In genomic region chr9:113719063-113719462, GRCm38 (mm10) we compare ENCODE assay signal across 9 mouse cellular contexts. TPM values are rescaled to one million over a fixed set of nuclear protein-coding genes. Genes with fewer than 3 reads are reported as not detected.
DNase-seq lines count a peak whose midpoint lies in the region; ATAC-seq and TF ChIP-seq lines count a peak whose summit lies in the region.
"Had no signal": no experiment of that assay in that cellular context is flagged by ENCODE, and none has a peak within 500 bp of the region (broad histone marks: within the 10 kb centered on the region; RNA-seq: fewer than 3 reads in every experiment).

No protein-coding gene starts in this region.

- TF ChIP-seq EP300 in ES-Bruce4 (IDR thresholded peaks at IDR 0.05; ENCODE audit: insufficient read depth, low read depth, low read length): no peak

- peak; percentile 83 for TF ChIP-seq CTCF in layer of hippocampus, adult 2 months (conservative IDR thresholded peaks at IDR 0.05)
- peak; percentile 64 for TF ChIP-seq CTCF in ES-Bruce4 (IDR thresholded peaks at IDR 0.05; ENCODE audit: low read depth, low read length)

- no peak for TF ChIP-seq POLR2A in ES-Bruce4 (IDR thresholded peaks at IDR 0.05; ENCODE audit: insufficient read depth, low read length)

- no peaks in the 10 kb centered on the region for H3K36me3 ChIP-seq in ES-Bruce4 (ENCODE audit: control insufficient read depth, insufficient read depth, low read length, poor library complexity, severe bottlenecking)

- no peak overlapping the region for H3K9ac ChIP-seq in ES-Bruce4 (ENCODE audit: low read depth, poor library complexity, severe bottlenecking)

- no peaks in the 10 kb centered on the region for H3K9me3 ChIP-seq in ES-Bruce4 (replicated peaks; ENCODE audit: control insufficient read depth, insufficient read depth, low read length, poor library complexity, severe bottlenecking)

- DNase-seq in layer of hippocampus, adult 2 months (ENCODE audit: low spot score in 2 of 2): no peak
- DNase-seq in layer of hippocampus, postnatal 36 days: no peak
- DNase-seq in adipocyte (ENCODE audit: low spot score): peak; percentile 66
- peak; percentile 55 for DNase-seq in heart, postnatal 4 days
- DNase-seq in lung, postnatal 10 days: peak; percentile 70
- DNase-seq in frontal cortex, postnatal 14 days (ENCODE audit: low spot score in 2 of 2): no peak

- H3K4me1 ChIP-seq in ES-Bruce4 (ENCODE audit: control insufficient read depth, insufficient read depth, low read length): peaks cover 2% of the 10 kb centered on the region

- H3K27me3 ChIP-seq in ES-Bruce4 (ENCODE audit: control insufficient read depth, insufficient read depth, low read length, poor library complexity, severe bottlenecking): no peaks in the 10 kb centered on the region

- H3K4me3 ChIP-seq in layer of hippocampus, adult 2 months: no peak overlapping the region
- H3K4me3 ChIP-seq in ES-Bruce4 (ENCODE audit: low read depth, low read length): peak overlapping the region; percentile 21

- ATAC-seq in inflammation-experienced regulatory T-cells, adult 6 months: no peak

- peak overlapping the region; percentile 15 for H3K27ac ChIP-seq in layer of hippocampus, adult 2 months
- H3K27ac ChIP-seq in ES-Bruce4 (ENCODE audit: insufficient read depth, low read length): no peak overlapping the region
- H3K27ac ChIP-seq: macrophage had no signal

RNA-seq across cellular contexts. Expression of gene Pdcd6ip, which starts 11.0 kb away (rescaled TPM):
- total RNA-seq in layer of hippocampus, adult 2 months (2021): 10 to 100 TPM; 58.9 to 66.1 TPM
- total RNA-seq in layer of hippocampus, postnatal 36 days (2021): 10 to 100 TPM; 65.3 to 68.0 TPM
- 133 TPM in 2 replicates for polyA plus RNA-seq in ES-Bruce4 (2011; ENCODE audit: insufficient read depth, insufficient read length, low read depth, missing spikeins)
- total RNA-seq in heart, postnatal 4 days (2021): 10 to 100 TPM; 92.7 to 96.5 TPM
- polyA plus RNA-seq in inflammation-experienced regulatory T-cells, adult 6 months (2017; shearing (Covaris generic)): 10 to 100 TPM; 25.7 to 79.0 (median 49.2) TPM

RNA-seq across cellular contexts. Expression of gene Clasp2, which starts 22.2 kb away (rescaled TPM):
- 100 to 1,000 TPM; 199 to 202 TPM for total RNA-seq in layer of hippocampus, adult 2 months (2021)
- 100 to 1,000 TPM; 211 to 212 TPM for total RNA-seq in layer of hippocampus, postnatal 36 days (2021)
- 70.3 and 71.5 TPM in 2 replicates for polyA plus RNA-seq in ES-Bruce4 (2011; ENCODE audit: insufficient read depth, insufficient read length, low read depth, missing spikeins)
- total RNA-seq in heart, postnatal 4 days (2021): 10 to 100 TPM; 44.5 to 48.5 TPM
- polyA plus RNA-seq in inflammation-experienced regulatory T-cells, adult 6 months (2017; shearing (Covaris generic)): 10 to 100 TPM in 2 of 3 experiments, 1 to 10 TPM in 1; 9.5 to 11.3 (median 10.7) TPM

Comparison
In these comparisons a context has a peak if more than half of its experiments do, and no peak if none do; other contexts are left out.
1. DNase-seq: peak in adipocyte (single experiment), heart, postnatal 4 days (single experiment) and lung, postnatal 10 days (single experiment); none in layer of hippocampus, adult 2 months (0 of 2), layer of hippocampus, postnatal 36 days (0 of 2) and frontal cortex, postnatal 14 days (0 of 2).
2. RNA of gene Clasp2, which starts 22.2 kb away (total RNA-seq): 211 to 212 TPM in layer of hippocampus, postnatal 36 days and 199 to 202 TPM in layer of hippocampus, adult 2 months; 44.5 to 48.5 TPM in heart, postnatal 4 days; every median in the first group is over 4 times any median in the second.